Mouse (Mus musculus): ENCODE data around the gene Adipor2.

- TF ChIP-seq POLR2A (IDR thresholded peaks at IDR 0.05; ENCODE audit: insufficient read depth, low read depth, low read length) (no peak), CTCF (IDR thresholded peaks at IDR 0.05) (no peak)
Measured at GRCm38 (mm10) chr6:119314751-119315476, 102.6 kb downstream of the Adipor2 start.

All from heart, adult 2 months (tissue).